ENCODE assay signal across 28 mouse cellular contexts in genomic region chr3:79790324-79790723, GRCm38 (mm10). TPM values are rescaled to one million over a fixed set of nuclear protein-coding genes. Genes with fewer than 3 reads are reported as not detected.
"Had no signal": no experiment of that assay in that cellular context is flagged by ENCODE, and none has a peak within 500 bp of the region (broad histone marks: within the 10 kb centered on the region; RNA-seq: fewer than 3 reads in every experiment).

No protein-coding gene starts in this region.

- H3K9ac ChIP-seq: forebrain, postnatal 0 days; heart, embryonic 13.5 days; heart, embryonic 15.5 days; hindbrain, embryonic 13.5 days; hindbrain, embryonic 15.5 days; kidney, embryonic 15.5 days; limb, embryonic 15.5 days; liver, embryonic 12.5 days had no signal

- ATAC-seq: forebrain, postnatal 0 days; hindbrain, postnatal 0 days; intestine, embryonic 16.5 days; liver, embryonic 12.5 days had no signal

- H3K4me2 ChIP-seq: heart, embryonic 11.5 days; heart, embryonic 13.5 days; heart, embryonic 15.5 days; hindbrain, embryonic 13.5 days; hindbrain, embryonic 15.5 days; kidney, embryonic 15.5 days; limb, embryonic 15.5 days; liver, embryonic 12.5 days had no signal

- H3K4me1 ChIP-seq: heart, embryonic 13.5 days; heart, embryonic 15.5 days; hindbrain, embryonic 13.5 days; hindbrain, embryonic 15.5 days; kidney, embryonic 15.5 days; limb, embryonic 15.5 days; liver, embryonic 12.5 days had no signal

- H3K9me3 ChIP-seq: heart, embryonic 13.5 days; heart, embryonic 15.5 days; hindbrain, embryonic 13.5 days; hindbrain, embryonic 15.5 days; kidney, embryonic 15.5 days; limb, embryonic 15.5 days; liver, embryonic 12.5 days had no signal

- H3K36me3 ChIP-seq: heart, embryonic 13.5 days; heart, embryonic 15.5 days; hindbrain, embryonic 13.5 days; hindbrain, embryonic 15.5 days; kidney, embryonic 15.5 days; limb, embryonic 15.5 days; liver, embryonic 12.5 days had no signal

- DNase-seq: forebrain, postnatal 0 days; gastrocnemius, postnatal 14 days; gastrocnemius, postnatal 36 days; heart, adult 11 months; heart, adult 2 months; heart, postnatal 14 days; heart, postnatal 36 days; kidney, adult 11 months; kidney, adult 2 months; kidney, adult 9 months; kidney, postnatal 10 days; kidney, postnatal 36 days; layer of hippocampus, adult 9-11 months; layer of hippocampus, postnatal 36 days; left cerebral cortex, postnatal 4 days had no signal

- H3K27me3 ChIP-seq: heart, embryonic 13.5 days; heart, embryonic 15.5 days; hindbrain, embryonic 13.5 days; hindbrain, embryonic 15.5 days; kidney, embryonic 15.5 days; limb, embryonic 15.5 days had no signal

- H3K4me3 ChIP-seq: heart, adult 2 months; heart, embryonic 13.5 days; heart, embryonic 15.5 days; hindbrain, embryonic 13.5 days; hindbrain, embryonic 15.5 days; kidney, embryonic 15.5 days; limb, embryonic 15.5 days; liver, embryonic 12.5 days had no signal

- H3K27ac ChIP-seq: heart, adult 2 months; heart, embryonic 13.5 days; heart, embryonic 15.5 days; hindbrain, embryonic 13.5 days; hindbrain, embryonic 15.5 days; hindbrain, postnatal 0 days; kidney, embryonic 15.5 days; limb, embryonic 15.5 days; liver, embryonic 12.5 days had no signal

RNA-seq across cellular contexts. Expression of gene Rxfp1, which starts 52.6 kb away (rescaled TPM):
- polyA plus RNA-seq: hindbrain, embryonic 11.5 days; intestine, embryonic 14.5 days; liver, adult 2 months had no signal
